Mouse (Mus musculus): ENCODE data around the gene Tax1bp3.

- TF ChIP-seq CTCF (IDR thresholded peaks at IDR 0.05; ENCODE audit: insufficient read depth, low read depth, low read length) (no peak), POLR2A (IDR thresholded peaks at IDR 0.05; ENCODE audit: insufficient read depth, low read depth, low read length) (no peak)
Measured at GRCm38 (mm10) chr11:73194444-73194843, 17.6 kb downstream of the Tax1bp3 start.
